Mouse (Mus musculus) hindbrain, embryonic 15.5 days (tissue): ENCODE data around the gene Crb1. TPM values are rescaled to one million over a fixed set of nuclear protein-coding genes. Genes with fewer than 3 reads are reported as not detected.

ENCODE experiments used
- polyA plus RNA-seq: library from polyadenylated mRNA; unstranded; fragments of >200 nt; fragmentation: Nextera tagmentation; extraction: Ambion mirVana; gene quantifications from 2 replicates; pipeline ENCODE4 v1.2.1, GENCODE M21; 2015

Crb1 gene
- polyA plus RNA-seq, 1 experiment from 2014 or later: 1.4 TPM

Other genes starting within 250 kb of the Crb1 start
- gene Zbtb41, start 45.2 kb upstream of the Crb1 start, polyA plus RNA-seq: 13.6 and 15.1 TPM in 2 replicates
- gene Aspm, start 77.7 kb upstream of the Crb1 start, polyA plus RNA-seq: 3.1 and 4.4 TPM in 2 replicates
- gene F13b, start 124.6 kb upstream of the Crb1 start, polyA plus RNA-seq: 0.06 TPM in 1 of 2 replicates, not detected in the other
- gene Cfhr1, start 183.2 kb upstream of the Crb1 start, polyA plus RNA-seq: not detected in 2 replicates